ENCODE assay signal across 11 mouse cellular contexts in the genomic region with DNA sequence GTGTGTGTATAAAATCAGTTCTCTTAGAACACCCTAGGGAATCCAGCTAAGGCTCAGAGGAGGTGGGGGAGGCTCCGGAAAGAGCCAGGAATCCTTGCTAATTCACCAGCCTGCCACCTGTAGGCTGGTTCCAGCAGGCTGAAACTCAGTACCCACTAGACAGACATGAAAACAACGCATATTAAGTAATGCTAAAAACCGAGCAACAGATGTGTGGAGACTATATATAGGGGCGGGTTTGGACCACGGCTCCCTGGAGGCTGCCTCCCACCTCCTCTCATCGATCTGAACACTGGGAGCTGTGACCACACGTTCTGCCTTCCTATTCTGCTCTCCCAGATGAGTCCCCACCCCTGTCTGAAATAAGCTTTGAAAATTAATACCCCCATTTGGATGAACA. TPM values are rescaled to one million over a fixed set of nuclear protein-coding genes. Genes with fewer than 3 reads are reported as not detected.
A peak's percentile ranks its signal among the peaks of the same experiment; 100 is the strongest.
DNase-seq lines count a peak whose midpoint lies in the region; ATAC-seq lines count a peak whose summit lies in the region.
"Had no signal": no experiment of that assay in that cellular context is flagged by ENCODE, and none has a peak within 500 bp of the region (broad histone marks: within the 10 kb centered on the region; RNA-seq: fewer than 3 reads in every experiment).

No protein-coding gene starts in this region.

- H3K36me3 ChIP-seq in forebrain, embryonic 13.5 days (ENCODE audit: poor library complexity, severe bottlenecking) = no peaks in the 10 kb centered on the region
- no peaks in the 10 kb centered on the region for H3K36me3 ChIP-seq in forebrain, embryonic 11.5 days (ENCODE audit: control insufficient read depth, insufficient read depth, low read length)
- no peaks in the 10 kb centered on the region for H3K36me3 ChIP-seq in midbrain, embryonic 10.5 days

- WGBS in forebrain, embryonic 13.5 days = 10% methylated on average over 7 of the region's 7 CpGs
- WGBS in forebrain, embryonic 11.5 days = 11% methylated on average over 7 of the region's 7 CpGs
- WGBS in midbrain, embryonic 10.5 days = 15% methylated on average over 7 of the region's 7 CpGs

- peaks cover 14% of the 10 kb centered on the region; the same call in 1 of the 2 replicates for H3K4me1 ChIP-seq in forebrain, embryonic 13.5 days
- H3K4me1 ChIP-seq in forebrain, embryonic 11.5 days (replicated peaks; ENCODE audit: control insufficient read depth, insufficient read depth, low read length) = peaks cover 3% of the 10 kb centered on the region; the same call in 1 of the 2 replicates
- H3K4me1 ChIP-seq in midbrain, embryonic 10.5 days = peaks cover 32% of the 10 kb centered on the region

- H3K9ac ChIP-seq in forebrain, embryonic 13.5 days = no peak overlapping the region
- H3K9ac ChIP-seq in forebrain, embryonic 11.5 days (ENCODE audit: low read length) = no peak overlapping the region

- peak overlapping the region; percentile 7; the same call in 1 of the 2 replicates for H3K4me3 ChIP-seq in forebrain, embryonic 13.5 days
- H3K4me3 ChIP-seq in forebrain, embryonic 11.5 days (ENCODE audit: low read depth, low read length) = no peak overlapping the region
- peak overlapping the region; percentile 76; the same call in 1 of the 2 replicates for H3K4me3 ChIP-seq in midbrain, embryonic 10.5 days

- peak overlapping the region; percentile 23 for H3K4me2 ChIP-seq in forebrain, embryonic 13.5 days
- no peak overlapping the region for H3K4me2 ChIP-seq in forebrain, embryonic 11.5 days (ENCODE audit: low read depth, low read length, severe bottlenecking)

- H3K9me3 ChIP-seq in forebrain, embryonic 13.5 days (replicated peaks) = no peaks in the 10 kb centered on the region
- H3K9me3 ChIP-seq in forebrain, embryonic 11.5 days (ENCODE audit: control insufficient read depth, low read length) = no peaks in the 10 kb centered on the region
- H3K9me3 ChIP-seq in midbrain, embryonic 10.5 days (replicated peaks) = no peaks in the 10 kb centered on the region

- H3K27me3 ChIP-seq in forebrain, embryonic 13.5 days = peaks cover 55% of the 10 kb centered on the region
- peaks cover 38% of the 10 kb centered on the region for H3K27me3 ChIP-seq in forebrain, embryonic 11.5 days (ENCODE audit: control insufficient read depth, insufficient read depth, low read length)
- H3K27me3 ChIP-seq in midbrain, embryonic 10.5 days (ENCODE audit: low read depth, poor library complexity, severe bottlenecking) = peaks cover 58% of the 10 kb centered on the region

- no peak overlapping the region for H3K27ac ChIP-seq in forebrain, embryonic 13.5 days
- H3K27ac ChIP-seq in forebrain, embryonic 11.5 days (ENCODE audit: low read depth, low read length) = no peak overlapping the region
- H3K27ac ChIP-seq in midbrain, embryonic 10.5 days (replicated peaks) = no peak overlapping the region

- no peak for DNase-seq in forebrain, embryonic 11.5 days (ENCODE audit: low spot score)
- DNase-seq in right cerebral cortex, adult 2 months (ENCODE audit: low spot score in 2 of 2) = peak; percentile 57 to 68
- no peak for DNase-seq in right cerebral cortex, postnatal 4 days
- DNase-seq in midbrain, embryonic 10.5 days (ENCODE audit: low spot score) = peak; percentile 22
- no peak for DNase-seq in adrenal gland, adult 18-20 months (ENCODE audit: low spot score in 2 of 2)
- DNase-seq in cerebellum, postnatal 4 days (ENCODE audit: low spot score in 2 of 2) = no peak
- DNase-seq: liver; thymus, adult 2 months had no signal

- 0 out of 2 replicates have a peak, but pooled peaks have one; percentile 7 for ATAC-seq in forebrain, embryonic 13.5 days
- ATAC-seq in forebrain, embryonic 11.5 days (replicated peaks; ENCODE audit: low FRiP score) = no peak
- ATAC-seq in erythroblast, adult 5-6 weeks (replicated peaks; ENCODE audit: low FRiP score, poor library complexity, severe bottlenecking) = no peak

RNA-seq across cellular contexts. Expression of a gene that starts 1.8 kb away (rescaled TPM):
- 3.0 and 3.8 TPM in 2 replicates for polyA plus RNA-seq in forebrain, embryonic 13.5 days (2015; fragmentation: Nextera tagmentation; extraction: Ambion mirVana)
- 2.7 and 4.0 TPM in 2 replicates for polyA plus RNA-seq in forebrain, embryonic 11.5 days (2014; fragmentation: Nextera tagmentation; extraction: Ambion mirVana)
- polyA plus RNA-seq in midbrain, embryonic 10.5 days (2016; fragmentation: Nextera tagmentation; extraction: Ambion mirVana) = 1.3 and 2.7 TPM in 2 replicates
- total RNA-seq in erythroblast, adult 5-6 weeks (2015; ENCODE audit: low replicate concordance) = not detected in 2 replicates
- total RNA-seq in erythroblast, adult 5-6 weeks (2017; ENCODE audit: low replicate concordance) = 0.28 TPM in 1 of 2 replicates, not detected in the other
- under 1 TPM; 0.50 to 0.80 TPM for total RNA-seq in adrenal gland, adult 18-20 months (2021)
- total RNA-seq: common myeloid progenitor, adult 5-6 weeks had no signal

Comparison
In these comparisons a context has a peak if more than half of its experiments do, and no peak if none do; other contexts are left out.
1. DNase-seq: peak in right cerebral cortex, adult 2 months (2 of 2) and midbrain, embryonic 10.5 days (single experiment); none in forebrain, embryonic 11.5 days (single experiment), right cerebral cortex, postnatal 4 days (single experiment), adrenal gland, adult 18-20 months (0 of 2) and cerebellum, postnatal 4 days (0 of 2).